Mouse (Mus musculus): Measurements from ENCODE around the gene 1810009A15Rik.
"Not testable (repeated sequence)": the region's sequence is repeated elsewhere in the genome, so short reads cannot be mapped to it uniquely, and the experiment has no call there.

1810009A15Rik gene

DNA sequence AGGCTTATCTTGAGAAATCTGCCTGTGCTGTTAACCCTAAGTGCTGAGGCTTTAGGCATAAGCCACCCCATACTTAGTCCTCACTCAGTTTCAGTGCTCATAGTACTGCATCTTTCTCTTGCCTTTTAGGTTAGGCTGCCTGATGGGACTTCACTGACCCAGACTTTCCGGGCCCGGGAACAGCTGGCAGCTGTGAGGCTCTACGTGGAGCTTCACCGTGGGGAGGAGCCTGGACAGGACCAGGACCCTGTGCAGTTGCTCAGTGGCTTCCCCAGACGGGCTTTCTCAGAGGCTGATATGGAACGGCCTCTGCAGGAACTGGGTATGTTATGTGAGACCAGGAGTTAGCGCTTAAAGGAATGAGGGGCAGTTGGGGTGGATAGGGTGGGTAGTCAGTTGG is 13.6 kb upstream of the 1810009A15Rik start:
- no peak for DNase-seq (ENCODE audit: low read depth)

DNA sequence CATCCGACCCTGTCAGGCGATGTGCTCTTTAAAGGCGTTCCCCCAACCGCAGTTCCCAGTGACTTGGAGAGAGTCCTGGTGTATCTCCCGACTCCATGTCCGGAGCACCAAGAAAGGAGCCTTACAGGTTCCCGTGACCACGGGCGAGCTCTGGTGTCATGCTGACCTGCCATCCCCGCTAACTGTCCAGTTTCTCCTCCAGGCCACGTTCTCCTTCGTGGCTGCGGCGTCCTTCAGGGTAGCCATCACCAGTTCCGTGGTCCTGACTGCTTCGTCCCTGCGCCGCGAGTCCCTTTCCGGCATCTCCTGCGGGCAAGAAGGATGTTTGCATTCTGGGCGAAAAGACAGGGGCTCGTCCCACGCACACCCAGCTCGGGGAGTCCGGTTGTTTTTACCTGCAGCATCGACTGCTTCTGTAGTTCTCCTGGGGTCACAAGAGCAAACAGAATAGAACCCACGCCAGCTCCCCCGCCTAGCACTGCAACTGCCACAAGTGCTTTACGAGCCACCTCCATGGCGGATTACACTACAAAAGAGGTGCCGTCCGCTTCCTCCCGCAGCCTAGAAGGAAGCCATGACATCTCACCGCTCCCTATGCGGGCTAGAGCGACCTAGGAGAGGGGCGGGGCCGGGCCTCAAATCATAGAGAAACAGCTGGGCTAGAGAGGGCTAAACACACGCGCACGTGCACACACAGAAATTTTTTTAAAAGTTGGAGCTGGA is 8.2 kb upstream of the 1810009A15Rik start, which contains the start of gene Uqcc3:
Gene Uqcc3 (minus strand): TSS at position 613 of the 723 bp plus-strand sequence.
- peak; percentile 85 for DNase-seq (ENCODE audit: low read depth)

DNA sequence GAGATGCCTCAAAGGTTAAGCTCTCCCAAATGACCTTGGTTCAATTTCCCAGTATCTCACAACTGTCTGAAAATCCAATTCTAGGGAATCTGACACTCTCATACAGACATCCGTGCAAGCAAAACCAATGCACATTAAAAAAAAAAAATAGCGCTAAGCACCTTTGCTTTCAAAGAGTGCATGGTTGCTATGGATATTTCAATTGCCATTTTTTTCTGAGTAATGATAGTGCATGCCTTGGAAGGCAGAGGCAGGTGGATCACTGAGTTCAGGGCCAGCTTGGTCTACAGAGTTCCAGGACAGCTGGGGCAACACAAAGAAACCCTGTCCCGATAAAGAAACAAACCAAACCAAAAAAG is 7.6 kb upstream of the 1810009A15Rik start:
- no peak for DNase-seq (ENCODE audit: low read depth)

DNA sequence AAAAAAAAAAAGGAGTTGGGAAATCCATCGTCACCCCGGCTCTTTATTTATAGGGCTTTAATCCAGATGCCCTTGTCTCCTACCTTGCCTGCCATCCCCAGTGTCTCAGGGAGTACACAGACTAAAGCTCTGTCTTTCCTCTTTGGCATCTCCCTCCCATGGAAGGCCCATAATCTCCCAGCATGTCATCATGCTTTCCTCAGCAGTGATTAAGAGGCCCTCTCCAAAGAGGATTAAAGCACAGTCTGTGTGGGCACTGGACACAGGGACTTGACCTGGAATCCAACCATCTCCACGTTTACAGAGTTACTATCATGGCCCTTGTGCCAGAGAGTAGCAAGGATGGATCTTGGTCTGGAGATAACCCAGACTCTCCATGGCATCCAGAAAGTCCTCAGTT is 5.0 kb upstream of the 1810009A15Rik start, which contains the start of the genes Lbhd1 and Gm49403:
Gene Lbhd1 (plus strand): TSS at position 117 of the 400 bp plus-strand sequence.
Gene Gm49403 (plus strand): TSS at position 315 of the 400 bp plus-strand sequence.
- DNase-seq (ENCODE audit: low read depth) = no peak

DNA sequence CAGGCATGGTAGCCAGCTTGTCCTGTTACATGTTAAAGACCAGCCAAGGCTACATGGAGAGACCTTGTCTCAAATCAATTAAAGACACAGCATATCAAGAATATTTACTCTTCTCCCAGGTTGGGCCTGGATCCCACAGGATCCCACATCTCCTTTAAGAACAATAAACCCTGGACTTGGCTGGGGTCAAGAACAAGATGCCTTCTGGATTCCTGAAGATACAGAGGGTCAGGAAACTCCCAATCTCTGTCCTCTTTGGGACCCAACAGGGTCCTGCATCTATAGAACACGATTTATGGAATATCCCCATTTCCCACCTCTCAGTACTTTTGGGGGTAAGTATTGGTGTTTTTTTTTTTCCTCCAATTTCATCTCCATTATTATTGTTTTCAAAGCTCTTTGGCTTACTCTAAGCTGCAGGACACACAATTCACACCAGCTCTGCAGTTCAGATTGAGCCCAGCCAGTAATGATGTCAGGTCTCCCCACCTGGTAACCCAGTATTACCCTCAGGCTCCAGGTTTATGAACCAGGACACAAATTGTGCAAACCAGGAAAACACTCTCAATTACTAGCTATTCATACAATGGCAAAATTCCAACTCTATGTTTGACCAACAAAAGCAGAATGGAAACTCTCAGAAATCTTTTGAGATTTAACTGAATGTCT is 1.6 kb upstream of the 1810009A15Rik start:
- DNase-seq (ENCODE audit: low read depth) = no peak

DNA sequence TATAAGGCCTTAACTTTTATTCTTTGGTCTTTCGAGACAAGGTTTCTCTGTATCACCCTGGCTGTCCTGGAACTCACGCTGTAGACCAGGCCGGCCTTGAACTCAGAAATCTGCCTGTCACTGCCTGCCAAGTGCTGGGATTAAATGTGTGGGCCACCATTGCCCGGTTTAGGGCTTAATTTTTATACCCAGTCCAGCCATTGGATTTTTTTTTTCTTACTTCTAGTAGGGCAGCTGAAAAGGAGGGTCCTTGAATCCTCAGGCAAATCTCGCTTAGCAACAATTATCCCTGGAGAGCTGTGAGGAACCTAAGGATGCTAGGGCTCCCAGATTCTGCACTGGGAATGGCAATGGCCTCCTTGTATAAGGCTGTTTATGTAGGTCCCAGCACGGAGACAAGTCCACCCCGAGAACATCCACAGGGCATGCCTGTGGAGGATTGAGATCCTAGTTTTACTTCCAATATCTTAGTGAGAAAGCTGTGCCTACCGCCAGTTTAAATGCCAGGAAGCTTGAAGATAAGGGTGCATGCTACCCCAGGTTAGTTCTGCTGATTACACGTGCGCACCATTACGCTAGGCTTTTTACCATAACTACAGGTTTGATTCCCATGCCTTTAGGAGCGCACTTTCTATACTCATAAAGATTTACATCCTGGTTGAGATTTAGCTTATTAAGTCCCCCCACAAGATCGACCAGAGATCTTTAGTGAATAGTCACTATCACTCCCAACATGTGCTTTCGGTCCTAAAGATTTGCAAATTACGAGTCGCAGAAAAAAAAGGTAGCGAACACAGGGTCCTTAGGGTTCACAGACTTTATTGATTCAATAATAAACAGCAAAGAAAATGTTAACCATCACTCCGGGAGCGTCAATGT is 829 bp upstream of the 1810009A15Rik start:
- no peak for DNase-seq (ENCODE audit: low read depth)

DNA sequence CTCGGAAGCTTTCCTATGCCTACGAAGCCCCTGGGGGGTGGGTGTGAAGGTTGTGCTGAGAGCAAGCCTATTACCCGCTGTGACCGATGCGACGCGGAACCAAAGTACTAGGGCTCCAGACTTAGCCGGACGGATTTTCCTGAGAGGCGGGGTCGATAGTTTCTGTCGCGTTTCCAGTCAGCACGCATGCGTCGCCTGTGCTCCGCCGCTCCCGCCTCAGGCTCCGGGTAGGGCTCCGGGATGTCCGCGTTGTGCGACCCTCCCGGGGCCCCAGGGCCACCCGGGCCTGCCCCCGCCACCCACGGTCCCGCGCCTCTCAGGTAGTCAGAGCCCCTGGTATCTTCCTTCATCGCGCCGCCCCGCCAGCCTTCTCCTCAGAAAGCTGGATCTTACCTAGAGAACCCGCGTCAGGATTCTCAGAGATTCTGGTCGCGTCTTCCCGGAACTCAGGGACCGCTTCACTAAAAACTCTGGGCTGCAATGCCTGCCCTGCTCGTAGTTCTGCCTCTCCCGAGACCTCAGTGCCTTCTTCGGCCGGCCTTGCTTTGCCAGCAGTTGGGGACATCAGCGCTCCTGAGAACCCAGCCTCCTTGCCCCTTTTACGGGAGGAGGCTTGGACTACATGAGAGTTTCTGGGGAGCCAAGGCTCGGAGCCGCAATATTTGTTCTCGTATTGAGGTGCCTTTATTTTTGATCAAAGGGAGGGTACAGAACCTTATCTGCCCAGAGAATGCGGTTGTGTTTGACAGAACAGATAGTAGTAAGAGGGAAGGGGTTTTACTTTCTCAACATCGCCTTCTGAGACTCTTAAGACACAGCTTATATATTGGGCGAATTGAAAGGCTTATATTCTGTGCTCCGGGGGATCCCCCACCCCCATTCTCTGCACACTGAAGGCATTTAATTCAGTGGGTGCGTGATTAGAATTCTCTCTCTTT is 4.4 kb downstream of the 1810009A15Rik start, which contains the start of gene Ints5:
Gene Ints5 (plus strand): TSS at position 177 of the 938 bp plus-strand sequence.
- peak; percentile 90 for DNase-seq (ENCODE audit: low read depth)

DNA sequence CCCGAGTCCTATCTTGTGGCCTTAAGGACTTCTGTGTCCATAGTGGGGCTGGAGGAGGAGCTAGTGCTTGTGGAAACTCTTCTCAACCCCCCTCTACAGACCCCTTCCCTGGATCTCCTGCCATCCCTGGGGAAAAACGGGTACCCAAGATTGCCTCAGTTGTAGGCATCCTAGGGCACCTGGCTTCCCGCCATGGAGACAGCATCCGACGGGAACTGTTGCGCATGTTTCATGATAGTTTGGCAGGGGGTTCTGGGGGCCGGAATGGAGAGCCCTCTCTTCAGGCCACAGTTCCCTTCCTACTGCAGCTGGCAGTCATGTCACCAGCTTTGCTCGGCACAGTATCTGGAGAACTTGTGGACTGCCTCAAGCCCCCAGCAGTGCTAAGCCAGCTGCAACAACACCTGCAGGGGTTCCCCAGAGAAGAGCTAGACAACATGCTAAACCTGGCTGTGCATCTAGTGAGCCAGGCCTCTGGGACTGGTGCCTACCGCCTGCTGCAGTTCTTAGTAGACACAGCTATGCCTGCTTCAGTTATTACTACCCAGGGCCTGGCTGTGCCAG is 6.8 kb downstream of the 1810009A15Rik start:
- DNase-seq (ENCODE audit: low read depth) = no peak

DNA sequence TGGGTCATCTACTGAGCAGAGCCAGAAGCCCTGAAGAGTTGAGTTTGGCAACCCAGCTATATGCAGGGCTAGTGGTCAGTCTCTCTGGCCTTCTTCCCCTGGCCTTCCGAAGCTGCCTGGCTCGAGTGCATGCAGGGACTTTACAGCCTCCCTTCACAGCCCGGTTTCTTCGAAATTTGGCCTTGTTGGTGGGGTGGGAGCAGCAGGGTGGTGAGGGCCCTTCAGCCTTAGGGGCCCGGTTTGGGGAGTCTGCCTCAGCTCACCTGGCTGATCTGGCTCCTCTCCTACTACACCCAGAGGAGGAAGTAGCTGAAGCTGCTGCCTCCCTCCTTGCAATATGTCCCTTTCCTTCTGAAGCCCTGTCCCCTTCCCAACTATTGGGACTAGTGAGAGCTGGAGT is 7.6 kb downstream of the 1810009A15Rik start:
- DNase-seq (ENCODE audit: low read depth) = not testable (repeated sequence)

DNA sequence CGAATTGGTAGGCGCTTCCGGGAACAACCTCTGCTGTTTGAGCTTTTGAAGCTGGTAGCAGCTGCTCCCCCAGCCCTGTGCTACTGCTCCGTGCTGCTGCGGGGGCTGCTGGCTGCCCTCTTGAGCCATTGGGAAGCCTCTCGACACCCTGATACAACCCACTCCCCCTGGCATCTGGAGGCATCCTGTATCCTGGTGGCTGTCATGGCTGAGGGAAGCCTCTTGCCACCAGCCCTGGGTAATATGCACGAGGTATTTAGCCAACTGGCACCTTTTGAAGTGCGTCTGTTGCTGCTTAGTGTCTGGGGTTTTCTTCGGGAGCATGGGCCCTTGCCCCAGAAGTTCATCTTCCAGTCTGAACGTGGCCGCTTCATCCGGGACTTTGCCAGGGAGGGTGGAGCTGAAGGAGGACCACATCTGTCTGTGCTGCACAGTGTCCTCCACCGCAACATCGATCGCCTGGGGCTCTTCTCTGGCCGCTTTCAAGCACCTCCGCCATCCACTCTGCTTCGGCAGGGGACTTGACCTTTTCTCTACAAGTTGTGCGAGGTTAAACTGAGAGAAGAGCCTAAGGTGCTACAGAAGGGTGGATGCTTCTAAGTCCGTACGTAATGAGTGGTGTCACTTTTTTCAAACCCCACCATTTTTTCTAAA is 8.7 kb downstream of the 1810009A15Rik start:
- DNase-seq (ENCODE audit: low read depth) = not testable (repeated sequence)

DNA sequence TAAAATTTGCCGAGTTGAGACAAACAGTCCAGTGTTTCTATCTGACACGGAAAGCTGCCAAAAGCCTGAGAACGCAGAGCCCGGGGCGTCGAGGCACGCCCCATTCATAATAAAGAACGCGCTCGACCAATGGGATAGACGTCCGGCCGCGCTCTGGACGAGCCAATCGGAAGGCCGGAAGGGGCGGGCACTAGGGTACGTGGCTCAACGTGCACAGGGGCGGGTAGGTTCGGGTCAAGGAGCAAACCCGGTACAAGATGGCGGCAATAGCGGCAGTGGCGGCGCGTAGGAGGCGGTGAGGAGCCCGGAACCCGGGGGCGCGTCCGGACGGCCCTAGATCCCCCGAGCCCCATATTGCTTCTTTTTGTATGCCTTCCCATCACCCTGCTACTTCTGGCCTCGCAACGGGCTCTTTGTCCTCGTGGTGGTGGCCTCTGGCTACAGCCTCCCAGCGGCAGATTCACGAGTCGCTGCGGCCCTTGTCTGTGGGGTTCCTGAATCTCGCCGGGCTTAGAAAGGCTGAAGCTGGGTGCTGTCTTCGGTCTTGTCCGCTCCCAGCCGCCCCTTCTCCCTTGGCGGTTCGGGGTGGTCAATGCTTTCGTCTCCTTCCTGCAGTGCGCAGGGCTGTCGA is 9.3 kb downstream of the 1810009A15Rik start, which contains the start of gene Ganab:
Gene Ganab (plus strand): TSS at position 207 of the 631 bp plus-strand sequence.
- DNase-seq (ENCODE audit: low read depth) = peak; percentile 96

DNA sequence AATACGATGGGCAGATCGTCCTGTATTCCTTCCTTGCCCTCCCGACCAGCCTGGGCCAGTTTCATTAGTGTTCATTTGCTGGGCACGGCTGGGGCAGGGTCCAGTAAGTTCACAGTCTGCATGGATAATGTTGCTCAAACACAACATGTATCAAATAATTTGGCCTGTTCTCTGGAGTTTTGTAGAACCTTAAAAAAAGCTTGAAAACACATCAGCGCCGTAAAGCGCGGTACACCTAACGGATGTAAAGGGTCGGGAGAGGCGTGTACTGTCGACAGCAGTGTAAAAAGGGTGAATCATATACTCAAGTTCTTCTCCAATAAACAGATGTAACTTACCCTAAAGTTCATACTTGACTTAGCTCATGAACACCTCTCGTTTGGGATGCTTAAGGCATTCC is 9.9 kb downstream of the 1810009A15Rik start:
- no peak for DNase-seq (ENCODE audit: low read depth)

DNA sequence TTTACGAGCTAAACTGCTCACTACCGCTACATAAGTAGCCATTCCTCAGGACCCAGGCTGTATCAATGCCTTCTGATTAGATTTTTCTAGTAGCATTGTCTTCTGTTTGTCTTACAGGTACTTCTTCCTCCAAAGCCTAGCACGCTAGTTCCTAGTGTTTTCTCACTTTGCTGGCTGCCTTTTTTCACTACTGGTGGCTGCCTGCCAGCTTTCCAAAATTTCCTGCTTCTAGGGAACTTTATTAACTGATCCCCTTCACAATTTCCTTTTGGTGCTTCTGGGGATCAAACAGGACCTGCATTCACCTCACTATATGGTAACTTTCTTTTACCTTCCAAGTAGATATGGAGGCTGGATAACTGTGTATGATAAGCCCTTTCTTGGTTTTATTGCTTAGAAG is 10.4 kb downstream of the 1810009A15Rik start:
- no peak for DNase-seq (ENCODE audit: low read depth)

DNA sequence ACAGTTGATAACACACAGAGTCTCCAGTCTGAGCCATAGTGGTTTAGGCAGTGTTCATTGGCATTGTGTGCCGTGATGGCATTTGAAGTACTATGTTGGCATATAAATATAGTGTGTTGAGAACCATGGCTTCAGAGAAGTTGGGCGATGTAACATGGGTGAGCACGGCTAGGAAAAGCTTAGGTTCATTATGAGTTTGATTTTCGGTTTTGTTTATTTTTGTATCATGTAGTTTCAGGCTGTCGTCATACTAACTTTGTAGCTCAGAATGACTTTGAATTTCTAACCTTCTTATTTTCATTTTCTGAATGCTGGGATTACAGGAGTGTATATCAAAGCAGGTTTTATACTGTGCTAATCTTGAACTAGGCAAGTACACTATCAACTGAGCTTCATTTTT is 14.8 kb downstream of the 1810009A15Rik start:
- no peak for DNase-seq (ENCODE audit: low read depth)

DNA sequence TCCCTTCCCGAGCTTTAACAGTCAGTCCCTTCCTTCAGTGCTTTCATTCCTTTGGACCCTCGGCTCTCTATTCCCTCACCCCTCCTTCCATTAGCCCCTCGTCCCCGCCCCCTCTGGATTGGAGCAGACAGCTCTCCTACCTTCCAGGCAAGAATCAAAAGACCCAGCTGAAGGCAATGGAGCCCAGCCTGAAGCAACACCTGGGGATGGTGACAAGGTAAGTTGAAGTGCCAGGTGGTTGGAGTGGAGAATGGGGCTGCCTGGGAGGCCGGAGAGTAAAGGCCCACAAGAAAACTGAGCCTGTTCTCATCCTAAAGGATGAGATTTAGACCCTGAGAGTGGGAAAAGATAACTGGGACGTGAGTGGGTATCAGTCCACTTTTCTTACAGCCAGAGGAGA is 19.9 kb downstream of the 1810009A15Rik start:
- no peak for DNase-seq (ENCODE audit: low read depth)

DNA sequence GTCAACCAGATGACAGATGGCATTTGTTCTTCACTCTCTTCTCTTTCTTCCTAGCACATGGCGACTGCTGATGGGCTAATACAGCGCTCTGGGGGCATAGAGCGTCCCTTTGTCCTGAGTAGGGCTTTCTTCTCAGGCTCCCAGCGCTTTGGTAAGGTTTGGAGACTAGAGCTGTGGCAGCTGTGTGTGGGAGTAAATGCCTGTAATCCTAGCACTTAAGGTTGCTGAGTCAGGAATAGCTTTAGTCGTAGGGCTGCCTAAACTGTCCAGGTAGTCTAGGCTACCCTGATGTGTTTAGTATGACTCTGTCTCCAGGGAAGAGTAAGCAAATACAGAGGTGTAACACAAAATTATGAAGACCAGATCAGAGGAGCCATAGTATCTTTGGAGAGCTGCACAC is 23.2 kb downstream of the 1810009A15Rik start:
- DNase-seq (ENCODE audit: low read depth) = no peak

DNA sequence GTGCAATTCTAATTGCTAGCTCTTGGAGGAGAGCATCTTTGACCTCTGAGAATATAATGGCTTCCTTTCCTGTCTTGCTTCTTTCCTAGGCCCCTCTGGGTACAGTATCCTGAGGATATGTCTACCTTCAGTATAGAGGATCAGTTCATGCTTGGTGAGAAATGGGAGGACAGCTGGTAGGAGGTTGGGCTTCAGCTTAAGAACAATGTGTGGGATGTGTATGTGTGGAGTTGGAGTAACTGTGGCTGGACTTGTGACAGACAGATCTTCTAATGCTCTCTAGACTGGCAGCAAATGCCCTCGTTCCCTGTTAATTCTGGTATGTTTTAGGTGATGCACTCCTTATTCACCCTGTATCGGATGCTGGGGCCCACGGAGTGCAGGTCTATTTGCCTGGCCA is 25.6 kb downstream of the 1810009A15Rik start:
- no peak for DNase-seq (ENCODE audit: low read depth)

DNA sequence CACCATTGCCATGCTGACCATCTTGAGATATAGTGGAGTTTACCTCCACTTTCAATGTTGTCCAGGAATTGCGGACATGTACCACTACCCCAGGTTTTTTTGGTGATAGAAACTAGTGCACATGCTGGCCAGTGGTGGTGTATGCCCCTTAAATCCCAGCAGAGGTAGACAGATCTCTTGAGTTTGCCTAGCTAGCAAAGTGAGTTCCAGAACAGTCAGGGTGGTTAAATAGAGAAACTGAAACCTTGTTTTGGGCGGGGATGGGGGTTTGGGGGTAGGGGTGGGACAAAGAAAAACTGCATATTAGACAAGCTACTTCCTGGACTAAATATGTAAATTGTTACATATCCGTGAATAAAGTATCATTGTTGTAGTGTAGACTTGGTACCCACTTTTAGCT is 30.3 kb downstream of the 1810009A15Rik start:
- DNase-seq (ENCODE audit: low read depth) = no peak

DNA sequence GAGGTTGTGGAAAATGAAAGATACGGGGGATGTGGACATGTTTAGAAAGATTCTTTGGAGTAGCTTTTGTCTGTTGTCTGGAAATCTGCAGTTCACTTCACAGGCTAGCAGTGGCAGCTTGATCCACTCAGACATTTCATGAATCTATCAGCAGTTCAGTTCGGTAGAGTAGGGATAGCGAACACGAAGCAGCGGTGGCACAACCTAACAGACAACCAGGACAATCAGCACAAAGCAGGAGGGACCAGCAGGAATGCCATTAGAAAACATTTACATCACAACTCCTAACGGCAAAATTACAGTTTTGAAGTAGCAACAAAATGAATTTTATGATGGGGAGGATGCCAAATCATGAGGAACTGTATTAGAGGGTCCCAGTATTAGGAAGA is 31.0 kb downstream of the 1810009A15Rik start:
- DNase-seq (ENCODE audit: low read depth) = no peak
